Mouse (Mus musculus) heart, adult 2 months (tissue): ENCODE measurements around the gene Tjp1.

Experiments used
- CTCF ChIP-seq: fragments of 200-600 bp; IDR thresholded peaks from 2 replicates; pipeline ENCODE4 v1.8.1; 2022; ENCODE audit warnings: antibody characterized with exemption, mild to moderate bottlenecking, moderate library complexity
- EP300 ChIP-seq: fragments of 200-500 bp; IDR thresholded peaks from 2 replicates; pipeline ENCODE4 v1.6.1; 2011; ENCODE audit warnings: low read depth, low read length, control low read depth; ENCODE audit not compliant: insufficient read depth
- POLR2A ChIP-seq: fragments of 200-500 bp; IDR thresholded peaks from 2 replicates; pipeline ENCODE4 v1.6.1; 2011; ENCODE audit warnings: mild to moderate bottlenecking, low read depth, low read length, control low read depth; ENCODE audit not compliant: insufficient read depth

DNA sequence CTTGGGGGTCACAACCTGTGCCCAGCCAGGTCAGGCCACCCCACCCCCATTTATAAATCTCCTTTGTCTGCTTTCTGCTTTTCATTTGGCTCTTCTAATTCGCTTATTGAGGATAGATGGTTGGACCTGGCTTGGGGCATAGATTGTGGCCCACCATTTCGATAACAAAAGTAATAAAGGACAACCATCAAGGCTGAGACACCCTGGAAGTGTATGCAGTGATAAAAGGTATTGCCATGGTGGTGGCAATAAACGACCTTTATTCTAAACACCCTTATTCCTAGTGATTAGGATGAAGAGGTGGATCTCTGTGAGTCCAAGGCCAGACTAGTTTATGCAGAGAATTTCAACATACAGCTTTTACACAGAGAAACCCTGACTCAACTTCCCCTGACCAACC lies 121.2 kb downstream of the Tjp1 start:
- TF ChIP-seq POLR2A (no peak), EP300 (no peak), CTCF (no peak)
